Mouse (Mus musculus) testis, adult 2 months (tissue): ENCODE results near the gene Cyth3. TPM values are rescaled to one million over a fixed set of nuclear protein-coding genes. Genes with fewer than 3 reads are reported as not detected.

ENCODE experiments used
- H3K27ac ChIP-seq: fragments of 200-500 bp; 2 replicates; pipeline ENCODE4 v1.5.1; 2012; ENCODE audit warnings: low read depth, low read length; ENCODE audit not compliant: control insufficient read depth, insufficient read depth
- H3K27me3 ChIP-seq: fragments of 200-500 bp; 2 replicates; pipeline ENCODE4 v1.6.1; 2012; ENCODE audit warnings: mild to moderate bottlenecking, low read length, moderate library complexity; ENCODE audit not compliant: control insufficient read depth, insufficient read depth
- H3K36me3 ChIP-seq: fragments of 200-500 bp; 2 replicates; pipeline ENCODE4 v1.6.1; 2012; ENCODE audit warnings: mild to moderate bottlenecking, low read length; ENCODE audit not compliant: control insufficient read depth, insufficient read depth
- H3K4me1 ChIP-seq: fragments of 200-500 bp; 2 replicates; pipeline ENCODE4 v1.6.1; 2012; ENCODE audit warnings: low read length; ENCODE audit not compliant: control insufficient read depth, insufficient read depth
- H3K4me3 ChIP-seq: fragments of 200-500 bp; 2 replicates; pipeline ENCODE4 v1.5.1; 2012; ENCODE audit warnings: low read depth, mild to moderate bottlenecking, low read length, moderate library complexity, mixed read lengths; ENCODE audit not compliant: control insufficient read depth
- CTCF ChIP-seq: fragments of 200-500 bp; IDR thresholded peaks from 2 replicates; pipeline ENCODE4 v1.5.1; 2012; ENCODE audit warnings: low read depth, mild to moderate bottlenecking, inconsistent platforms, low read length, moderate library complexity; ENCODE audit not compliant: control insufficient read depth, insufficient read depth, insufficient replicate concordance
- POLR2A ChIP-seq: fragments of 200-500 bp; IDR thresholded peaks from 2 replicates; pipeline ENCODE4 v1.6.1; 2012; ENCODE audit warnings: low read depth, mild to moderate bottlenecking, inconsistent platforms, low read length, moderate library complexity; ENCODE audit not compliant: control insufficient read depth
- polyA plus RNA-seq: library from polyadenylated mRNA; depleted of rRNA; stranded (reverse); fragments of >200 nt; gene quantifications from 2 replicates; pipeline ENCODE4 v1.2.3, GENCODE M21; 2012

Cyth3 gene
- polyA plus RNA-seq, 1 experiment: 24.0 TPM

DNA sequence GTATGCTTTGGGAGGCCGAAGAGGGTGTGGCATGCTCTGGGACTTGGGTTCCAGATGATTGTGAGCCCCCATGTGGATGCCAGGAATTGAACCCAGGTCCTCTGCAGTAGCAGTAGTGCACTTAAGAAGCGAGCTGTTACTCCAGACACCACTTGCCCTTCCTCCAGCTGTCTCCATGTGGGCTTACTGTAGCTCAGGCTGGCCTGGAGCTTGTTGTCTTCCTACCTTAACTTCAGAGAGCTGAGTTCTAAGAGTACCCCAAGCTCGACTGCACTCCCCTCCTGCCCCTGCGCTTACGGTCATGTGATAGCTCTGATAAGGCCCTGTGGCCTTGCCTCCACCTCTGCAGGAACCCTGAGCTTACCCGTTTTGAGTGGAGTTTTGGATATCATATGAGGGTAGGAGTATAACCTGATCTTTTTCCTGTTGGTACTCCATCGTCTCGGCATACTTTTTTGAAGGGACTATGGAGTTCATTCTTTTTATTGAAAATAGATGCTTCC lies 36.8 kb downstream of the Cyth3 start:
- no peak for TF ChIP-seq POLR2A
- TF ChIP-seq CTCF: no peak
- H3K4me3 ChIP-seq: no peak overlapping the region
- no peaks in the 10 kb centered on the region for H3K27me3 ChIP-seq
- H3K4me1 ChIP-seq: peaks cover 2% of the 10 kb centered on the region; the same call in 1 of the 2 replicates
- no peak overlapping the region for H3K27ac ChIP-seq
- H3K36me3 ChIP-seq: no peaks in the 10 kb centered on the region

- H3K27ac ChIP-seq: no peak overlapping the region
- no peak for TF ChIP-seq CTCF
- no peak for TF ChIP-seq POLR2A
- H3K4me1 ChIP-seq: no peaks in the 10 kb centered on the region
- H3K27me3 ChIP-seq: no peaks in the 10 kb centered on the region
- H3K36me3 ChIP-seq: no peaks in the 10 kb centered on the region
- no peak overlapping the region for H3K4me3 ChIP-seq
Observed at GRCm38 (mm10) chr5:143663074-143663687, 40.9 kb downstream of the Cyth3 start.

- TF ChIP-seq CTCF (no peak), POLR2A (no peak)
- Histone ChIP-seq H3K4me3 (no peak overlapping the region), H3K27me3 (no peaks in the 10 kb centered on the region), H3K36me3 (no peaks in the 10 kb centered on the region), H3K4me1 (peaks cover 6% of the 10 kb centered on the region; the same call in 1 of the 2 replicates), H3K27ac (no peak overlapping the region)
Observed at GRCm38 (mm10) chr5:143665561-143665960, 43.3 kb downstream of the Cyth3 start.

GRCm38 (mm10) chr5:143666015-143666414 lies 43.8 kb downstream of the Cyth3 start:
- Histone ChIP-seq H3K27me3 (no peaks in the 10 kb centered on the region), H3K4me3 (no peak overlapping the region), H3K27ac (no peak overlapping the region), H3K36me3 (no peaks in the 10 kb centered on the region), H3K4me1 (peaks cover 6% of the 10 kb centered on the region; the same call in 1 of the 2 replicates)
- TF ChIP-seq CTCF: no peak
- TF ChIP-seq POLR2A: no peak

DNA sequence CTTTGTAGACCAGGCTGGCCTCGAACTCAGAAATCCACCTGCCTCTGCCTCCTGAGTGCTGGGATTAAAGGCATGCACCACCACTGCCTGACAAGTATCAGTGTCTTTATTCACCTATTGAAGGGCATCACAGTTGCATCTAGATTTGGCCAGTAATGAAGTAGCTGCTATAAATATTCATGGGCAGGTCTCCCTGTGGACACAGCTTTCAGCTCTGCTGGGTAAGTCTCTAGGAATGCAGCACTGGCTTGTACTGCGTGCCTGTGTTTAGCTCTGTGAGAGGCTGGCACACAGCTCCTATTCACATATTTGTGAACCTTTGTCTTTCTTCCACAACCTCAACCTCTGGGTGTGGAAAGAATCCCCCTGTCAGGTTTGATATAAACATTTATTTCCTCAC lies 46.6 kb downstream of the Cyth3 start:
- Histone ChIP-seq H3K27ac (no peak overlapping the region), H3K4me3 (no peak overlapping the region), H3K36me3 (no peaks in the 10 kb centered on the region), H3K4me1 (peaks cover 8% of the 10 kb centered on the region), H3K27me3 (no peaks in the 10 kb centered on the region)
- no peak for TF ChIP-seq CTCF
- TF ChIP-seq POLR2A: no peak

- TF ChIP-seq CTCF: peak; percentile 30; the same call in 1 of the 2 replicates
- no peak for TF ChIP-seq POLR2A
- H3K27ac ChIP-seq: peak overlapping the region; percentile 42
- H3K27me3 ChIP-seq: no peaks in the 10 kb centered on the region
Observed at GRCm38 (mm10) chr5:143669393-143669792, 47.1 kb downstream of the Cyth3 start.

DNA sequence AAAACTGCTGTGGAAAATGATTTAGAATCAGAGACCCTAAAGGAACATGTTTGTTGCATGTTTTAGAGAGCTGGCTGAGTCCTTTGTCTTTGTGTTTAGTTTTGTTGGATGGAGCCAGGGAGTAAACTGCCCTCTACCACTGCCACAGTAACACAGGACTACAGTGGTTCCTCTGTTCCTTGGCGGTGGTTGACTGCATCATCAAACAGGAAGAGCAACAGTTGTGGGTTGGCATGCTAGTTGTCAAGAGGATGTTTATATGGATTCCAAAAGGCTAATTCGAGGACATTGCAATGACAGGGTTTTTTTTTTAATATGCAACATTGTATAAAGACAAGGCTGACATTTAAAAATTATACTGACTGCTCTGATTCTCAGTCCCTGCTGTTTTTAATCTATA lies 47.6 kb downstream of the Cyth3 start:
- Histone ChIP-seq H3K27me3 (no peaks in the 10 kb centered on the region), H3K36me3 (no peaks in the 10 kb centered on the region), H3K27ac (peak overlapping the region; percentile 42), H3K4me3 (no peak overlapping the region), H3K4me1 (peaks cover 10% of the 10 kb centered on the region)
- no peak for TF ChIP-seq POLR2A
- no peak for TF ChIP-seq CTCF

More at GRCm38 (mm10) chr5:143669393-143669792, 47.1 kb downstream of the Cyth3 start:
- no peak overlapping the region for H3K4me3 ChIP-seq
- no peaks in the 10 kb centered on the region for H3K36me3 ChIP-seq
- peaks cover 8% of the 10 kb centered on the region for H3K4me1 ChIP-seq
